8 mouse cellular contexts compared by ENCODE assay signal in the genomic region with DNA sequence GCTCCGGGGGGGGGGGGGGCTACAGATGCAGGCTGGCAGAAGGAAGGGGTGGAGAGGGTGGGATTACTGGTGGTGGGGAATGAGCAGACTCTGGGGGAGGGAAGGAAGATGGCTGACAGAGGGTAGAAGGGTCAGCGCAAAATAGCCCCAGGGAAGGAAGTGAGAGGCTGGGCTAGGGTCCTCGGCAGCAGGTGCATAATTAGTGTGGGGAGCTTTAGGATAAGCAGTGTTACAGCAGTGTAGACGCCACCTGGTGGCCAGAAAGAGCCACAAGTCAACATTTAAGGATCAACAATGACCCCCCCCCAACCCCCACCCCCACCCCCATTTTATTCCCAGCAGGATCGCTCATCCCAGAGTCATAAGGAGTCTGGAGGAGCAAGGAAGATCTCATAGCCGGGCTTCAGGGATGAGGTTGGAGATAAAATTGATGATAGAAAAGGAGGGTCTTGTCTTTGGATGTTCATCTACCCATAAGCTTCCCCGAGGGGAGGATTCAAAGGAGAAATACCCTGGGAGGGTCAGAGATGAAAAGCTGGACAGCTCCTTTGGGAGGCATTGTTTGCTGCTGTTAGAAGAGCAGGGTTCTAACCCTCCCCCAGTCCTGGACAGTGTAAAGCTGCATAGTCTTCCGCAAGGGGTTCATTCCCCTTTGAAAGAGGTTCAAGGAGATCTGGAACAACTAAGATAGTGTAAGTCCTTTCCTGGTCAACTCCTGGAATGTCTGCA. TPM values are rescaled to one million over a fixed set of nuclear protein-coding genes. Genes with fewer than 3 reads are reported as not detected.
DNase-seq lines count a peak whose midpoint lies in the region; ATAC-seq and TF ChIP-seq lines count a peak whose summit lies in the region.

No protein-coding gene starts in this region.

- H3K9me3 ChIP-seq in intestine, postnatal 0 days (ENCODE audit: control insufficient read depth) = no peaks in the 10 kb centered on the region
- H3K9me3 ChIP-seq in intestine, embryonic 15.5 days = no peaks in the 10 kb centered on the region
- H3K9me3 ChIP-seq in hindbrain, embryonic 11.5 days (ENCODE audit: control insufficient read depth, low read length) = no peaks in the 10 kb centered on the region
- no peaks in the 10 kb centered on the region for H3K9me3 ChIP-seq in midbrain, embryonic 14.5 days (ENCODE audit: control insufficient read depth, low read length)

- 16% methylated on average over 8 of the region's 8 CpGs for WGBS in intestine, postnatal 0 days
- WGBS in intestine, embryonic 15.5 days = 13% methylated on average over 8 of the region's 8 CpGs
- 16% methylated on average over 8 of the region's 8 CpGs for WGBS in hindbrain, embryonic 11.5 days
- WGBS in midbrain, embryonic 14.5 days = 9% methylated on average over 8 of the region's 8 CpGs

- no peak overlapping the region for H3K27ac ChIP-seq in intestine, postnatal 0 days (ENCODE audit: low read depth, low read length)
- H3K27ac ChIP-seq in intestine, embryonic 15.5 days = no peak overlapping the region
- H3K27ac ChIP-seq in bone marrow macrophage, adult 2 months (ENCODE audit: insufficient read depth, low read depth, low read length) = no peak overlapping the region
- H3K27ac ChIP-seq in hindbrain, embryonic 11.5 days (ENCODE audit: low read depth, low read length) = peak overlapping the region; percentile 88
- H3K27ac ChIP-seq in midbrain, embryonic 14.5 days (replicated peaks; ENCODE audit: low read depth, low read length) = peak overlapping the region; percentile 75

- no peak overlapping the region for H3K4me2 ChIP-seq in intestine, postnatal 0 days (replicated peaks; ENCODE audit: low read depth)
- H3K4me2 ChIP-seq in intestine, embryonic 15.5 days (replicated peaks) = no peak overlapping the region
- H3K4me2 ChIP-seq in hindbrain, embryonic 11.5 days (replicated peaks; ENCODE audit: low read depth, low read length) = peak overlapping the region; percentile 7; the same call in 1 of the 2 replicates
- peak overlapping the region; percentile 76 for H3K4me2 ChIP-seq in midbrain, embryonic 14.5 days (ENCODE audit: low read length)

- DNase-seq in hindbrain, embryonic 11.5 days (ENCODE audit: low spot score) = peak; percentile 79
- peak; percentile 87 for DNase-seq in midbrain, embryonic 14.5 days
- no peak for DNase-seq in urinary bladder, adult 18-20 months (ENCODE audit: low spot score in 2 of 2)
- no peak for DNase-seq in spleen, postnatal 14 days (ENCODE audit: low spot score in 2 of 2)

- no peak overlapping the region for H3K4me3 ChIP-seq in intestine, postnatal 0 days (ENCODE audit: low read depth, low read length)
- H3K4me3 ChIP-seq in intestine, embryonic 15.5 days (replicated peaks) = no peak overlapping the region
- no peak overlapping the region for H3K4me3 ChIP-seq in C2C12 (ENCODE audit: insufficient read depth, poor library complexity, severe bottlenecking)
- no peak overlapping the region for H3K4me3 ChIP-seq in bone marrow macrophage, adult 2 months (ENCODE audit: insufficient read depth, low read length)
- H3K4me3 ChIP-seq in hindbrain, embryonic 11.5 days (ENCODE audit: low read depth, low read length) = no peak overlapping the region
- H3K4me3 ChIP-seq in midbrain, embryonic 14.5 days (replicated peaks; ENCODE audit: low read depth, low read length) = no peak overlapping the region

- no peaks in the 10 kb centered on the region for H3K79me2 ChIP-seq in C2C12 (ENCODE audit: control insufficient read depth, insufficient read depth)

- no peak overlapping the region for H3K9ac ChIP-seq in intestine, postnatal 0 days (ENCODE audit: low read depth, low read length)
- H3K9ac ChIP-seq in intestine, embryonic 15.5 days = no peak overlapping the region
- no peak overlapping the region for H3K9ac ChIP-seq in hindbrain, embryonic 11.5 days (ENCODE audit: low read depth, low read length)
- no peak overlapping the region; the same call in 1 of the 2 replicates for H3K9ac ChIP-seq in midbrain, embryonic 14.5 days (replicated peaks; ENCODE audit: low read length)

- H3K36me3 ChIP-seq in intestine, postnatal 0 days (ENCODE audit: control insufficient read depth, insufficient read depth) = peaks cover 35% of the 10 kb centered on the region
- H3K36me3 ChIP-seq in intestine, embryonic 15.5 days = peaks cover 12% of the 10 kb centered on the region; the same call in 1 of the 2 replicates
- peaks cover 30% of the 10 kb centered on the region for H3K36me3 ChIP-seq in C2C12 (ENCODE audit: control insufficient read depth, insufficient read depth)
- H3K36me3 ChIP-seq in hindbrain, embryonic 11.5 days (ENCODE audit: control insufficient read depth, insufficient read depth, low read length) = peaks cover 3% of the 10 kb centered on the region; the same call in 1 of the 2 replicates
- peaks cover 36% of the 10 kb centered on the region for H3K36me3 ChIP-seq in midbrain, embryonic 14.5 days (ENCODE audit: control insufficient read depth, insufficient read depth, low read length)

- peaks cover 3% of the 10 kb centered on the region; the same call in 1 of the 2 replicates for H3K4me1 ChIP-seq in intestine, postnatal 0 days (replicated peaks; ENCODE audit: control insufficient read depth, insufficient read depth, low read length)
- peaks cover 18% of the 10 kb centered on the region for H3K4me1 ChIP-seq in intestine, embryonic 15.5 days (replicated peaks)
- H3K4me1 ChIP-seq in bone marrow macrophage, adult 2 months (ENCODE audit: control insufficient read depth, insufficient read depth, low read length) = no peaks in the 10 kb centered on the region
- peaks cover 13% of the 10 kb centered on the region for H3K4me1 ChIP-seq in hindbrain, embryonic 11.5 days (replicated peaks; ENCODE audit: control insufficient read depth, insufficient read depth, low read length)
- H3K4me1 ChIP-seq in midbrain, embryonic 14.5 days (ENCODE audit: control insufficient read depth, insufficient read depth, low read length) = peaks cover 49% of the 10 kb centered on the region

- peak; percentile 71 for TF ChIP-seq CTCF in intestine, postnatal 0 days (IDR thresholded peaks at IDR 0.05; ENCODE audit: low read depth)
- TF ChIP-seq CTCF in C2C12 (IDR thresholded peaks at IDR 0.05; ENCODE audit: control insufficient read depth, insufficient read depth, insufficient read length) = peak; percentile 33
- TF ChIP-seq CTCF in bone marrow macrophage, adult 2 months (IDR thresholded peaks at IDR 0.05; ENCODE audit: low read depth, low read length) = peak; percentile 70

- no peak for ATAC-seq in intestine, postnatal 0 days
- ATAC-seq in intestine, embryonic 15.5 days = no peak
- peak; percentile 50; the same call in 1 of the 2 replicates for ATAC-seq in hindbrain, embryonic 11.5 days (ENCODE audit: low FRiP score)
- peak; percentile 44; the same call in 1 of the 2 replicates for ATAC-seq in midbrain, embryonic 14.5 days (ENCODE audit: low FRiP score, low TSS enrichment)

- no peak overlapping the region for H3ac ChIP-seq in C2C12 (ENCODE audit: control insufficient read depth, insufficient read length, low read depth)

- no peaks in the 10 kb centered on the region for H3K79me3 ChIP-seq in C2C12 (ENCODE audit: low read depth)

- H3K27me3 ChIP-seq in intestine, postnatal 0 days (replicated peaks; ENCODE audit: control insufficient read depth, insufficient read depth, low read length) = peaks cover 53% of the 10 kb centered on the region
- peaks cover 48% of the 10 kb centered on the region for H3K27me3 ChIP-seq in intestine, embryonic 15.5 days (replicated peaks)
- H3K27me3 ChIP-seq in C2C12 (ENCODE audit: control insufficient read depth, insufficient read depth, insufficient read length) = peaks cover 18% of the 10 kb centered on the region
- H3K27me3 ChIP-seq in hindbrain, embryonic 11.5 days (ENCODE audit: control insufficient read depth, insufficient read depth, low read length) = peaks cover 48% of the 10 kb centered on the region
- peaks cover 32% of the 10 kb centered on the region for H3K27me3 ChIP-seq in midbrain, embryonic 14.5 days (ENCODE audit: control insufficient read depth, insufficient read depth, low read length)

- no peak for TF ChIP-seq POLR2A in bone marrow macrophage, adult 2 months (IDR thresholded peaks at IDR 0.05; ENCODE audit: borderline replicate concordance, low read depth, low read length)

RNA-seq across cellular contexts. Expression of a gene that starts 2.4 kb away (rescaled TPM):
- 2.9 and 4.5 TPM in 2 replicates for polyA plus RNA-seq in intestine, postnatal 0 days (2015; fragmentation: Nextera tagmentation; extraction: Ambion mirVana)
- 4.9 and 5.7 TPM in 2 replicates for polyA plus RNA-seq in intestine, embryonic 15.5 days (2015; fragmentation: Nextera tagmentation; extraction: Ambion mirVana)
- polyA plus RNA-seq in C2C12 (2012; fragmentation: generic; extraction: Trizol) = 1.2 TPM
- not detected in 2 replicates for polyA plus RNA-seq in bone marrow macrophage, adult 2 months (2012; ENCODE audit: insufficient read depth, insufficient read length, missing spikeins)
- 54.5 and 59.8 TPM in 2 replicates for polyA plus RNA-seq in hindbrain, embryonic 11.5 days (2014; fragmentation: Nextera tagmentation; extraction: Ambion mirVana)
- polyA plus RNA-seq in midbrain, embryonic 14.5 days (2014; fragmentation: Nextera tagmentation; extraction: Ambion mirVana) = 106 and 134 TPM in 2 replicates

RNA-seq across cellular contexts. Expression of a gene that starts 14.5 kb away (rescaled TPM):
- 26.2 and 26.7 TPM in 2 replicates for polyA plus RNA-seq in intestine, postnatal 0 days (2015; fragmentation: Nextera tagmentation; extraction: Ambion mirVana)
- polyA plus RNA-seq in intestine, embryonic 15.5 days (2015; fragmentation: Nextera tagmentation; extraction: Ambion mirVana) = 147 and 149 TPM in 2 replicates
- 340 TPM for polyA plus RNA-seq in C2C12 (2012; fragmentation: generic; extraction: Trizol)
- polyA plus RNA-seq in bone marrow macrophage, adult 2 months (2012; ENCODE audit: insufficient read depth, insufficient read length, missing spikeins) = 21.0 and 22.8 TPM in 2 replicates
- 70.3 and 70.4 TPM in 2 replicates for polyA plus RNA-seq in hindbrain, embryonic 11.5 days (2014; fragmentation: Nextera tagmentation; extraction: Ambion mirVana)
- 48.9 and 50.7 TPM in 2 replicates for polyA plus RNA-seq in midbrain, embryonic 14.5 days (2014; fragmentation: Nextera tagmentation; extraction: Ambion mirVana)

RNA-seq across cellular contexts. Expression of a gene that starts 22.0 kb away (rescaled TPM):
- polyA plus RNA-seq in intestine, postnatal 0 days (2015; fragmentation: Nextera tagmentation; extraction: Ambion mirVana) = 19.9 and 21.9 TPM in 2 replicates
- polyA plus RNA-seq in intestine, embryonic 15.5 days (2015; fragmentation: Nextera tagmentation; extraction: Ambion mirVana) = 52.7 and 53.8 TPM in 2 replicates
- polyA plus RNA-seq in C2C12 (2012; fragmentation: generic; extraction: Trizol) = 0.42 TPM
- not detected in 2 replicates for polyA plus RNA-seq in bone marrow macrophage, adult 2 months (2012; ENCODE audit: insufficient read depth, insufficient read length, missing spikeins)
- 6.5 and 7.0 TPM in 2 replicates for polyA plus RNA-seq in hindbrain, embryonic 11.5 days (2014; fragmentation: Nextera tagmentation; extraction: Ambion mirVana)
- polyA plus RNA-seq in midbrain, embryonic 14.5 days (2014; fragmentation: Nextera tagmentation; extraction: Ambion mirVana) = 14.2 and 18.6 TPM in 2 replicates

RNA-seq across cellular contexts. Expression of a gene that starts 35.3 kb away (rescaled TPM):
- 0.17 TPM in 1 of 2 replicates, not detected in the other for polyA plus RNA-seq in intestine, postnatal 0 days (2015; fragmentation: Nextera tagmentation; extraction: Ambion mirVana)
- 0.41 and 0.74 TPM in 2 replicates for polyA plus RNA-seq in intestine, embryonic 15.5 days (2015; fragmentation: Nextera tagmentation; extraction: Ambion mirVana)
- polyA plus RNA-seq in C2C12 (2012; fragmentation: generic; extraction: Trizol) = 9.7 TPM
- 1.5 and 2.7 TPM in 2 replicates for polyA plus RNA-seq in bone marrow macrophage, adult 2 months (2012; ENCODE audit: insufficient read depth, insufficient read length, missing spikeins)
- 0.36 and 0.43 TPM in 2 replicates for polyA plus RNA-seq in hindbrain, embryonic 11.5 days (2014; fragmentation: Nextera tagmentation; extraction: Ambion mirVana)
- polyA plus RNA-seq in midbrain, embryonic 14.5 days (2014; fragmentation: Nextera tagmentation; extraction: Ambion mirVana) = 0.32 and 1.0 TPM in 2 replicates

Comparison
In these comparisons a context has a peak if more than half of its experiments do, and no peak if none do; other contexts are left out.
1. ATAC-seq: peak in hindbrain, embryonic 11.5 days (single experiment) and midbrain, embryonic 14.5 days (single experiment); none in intestine, postnatal 0 days (single experiment) and intestine, embryonic 15.5 days (single experiment).
2. H3K27ac ChIP-seq: peak in hindbrain, embryonic 11.5 days (single experiment) and midbrain, embryonic 14.5 days (single experiment); none in intestine, postnatal 0 days (single experiment), intestine, embryonic 15.5 days (single experiment) and bone marrow macrophage, adult 2 months (single experiment).
3. H3K4me2 ChIP-seq: peak in hindbrain, embryonic 11.5 days (single experiment) and midbrain, embryonic 14.5 days (single experiment); none in intestine, postnatal 0 days (single experiment) and intestine, embryonic 15.5 days (single experiment).
4. DNase-seq: peak in hindbrain, embryonic 11.5 days (single experiment) and midbrain, embryonic 14.5 days (single experiment); none in urinary bladder, adult 18-20 months (0 of 2) and spleen, postnatal 14 days (0 of 2).
5. Peak in every context shown above with its lines, with median percentiles within 50 percentile points of each other: CTCF ChIP-seq.